Mouse (Mus musculus) olfactory bulb, adult 2 months (tissue): Measurements from ENCODE around the gene Kcnj8.

Experiments
- CTCF ChIP-seq: fragments of 200-500 bp; IDR thresholded peaks from 2 replicates; pipeline ENCODE4 v1.5.1; 2012; ENCODE audit warnings: low read depth, mild to moderate bottlenecking, low read length, moderate library complexity; ENCODE audit not compliant: insufficient read depth
- POLR2A ChIP-seq: fragments of 200-500 bp; IDR thresholded peaks from 2 replicates; pipeline ENCODE4 v1.6.1; 2012; ENCODE audit warnings: mild to moderate bottlenecking, low read depth, low read length, moderate library complexity; ENCODE audit not compliant: insufficient read depth

DNA sequence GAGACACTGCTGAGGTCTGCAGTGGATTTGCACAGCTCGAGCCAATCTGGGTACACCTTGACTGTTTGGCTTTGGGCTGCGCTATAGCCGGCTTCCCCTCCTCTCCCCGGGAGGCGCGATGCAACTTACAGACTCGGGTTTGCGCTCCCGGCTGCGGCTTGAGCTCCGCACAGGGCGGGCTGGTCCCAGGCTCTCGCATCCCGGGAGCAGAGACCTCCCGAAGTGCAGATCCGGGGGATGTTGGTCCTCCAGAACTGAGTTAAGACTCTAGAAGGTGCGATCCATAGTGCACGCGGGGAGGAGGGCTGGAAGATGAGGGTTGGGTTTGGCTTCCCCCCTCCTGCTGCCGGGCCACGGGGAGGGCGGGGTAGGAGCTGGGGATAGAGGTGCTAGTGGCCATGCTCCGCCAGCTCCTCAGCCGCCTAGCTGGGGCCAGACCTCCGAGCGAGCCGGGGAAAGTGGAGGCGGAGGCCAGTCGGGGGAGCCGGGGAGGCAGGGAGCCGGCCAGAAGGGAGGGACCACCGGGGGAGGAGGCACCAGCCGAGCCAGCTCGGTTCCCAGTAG is at the start of gene Kcnj8:
- no peak for TF ChIP-seq POLR2A
- no peak for TF ChIP-seq CTCF
